Mouse (Mus musculus) adrenal gland (tissue): Measurements from ENCODE around the gene Fer.

Experiments
- intact Hi-C: fragments of 180-260 bp; cut with DNase I; formaldehyde crosslinking; loops from one replicate; pipeline ENCODE4 v1.15.1; 2025

Gene Fer

DNA sequence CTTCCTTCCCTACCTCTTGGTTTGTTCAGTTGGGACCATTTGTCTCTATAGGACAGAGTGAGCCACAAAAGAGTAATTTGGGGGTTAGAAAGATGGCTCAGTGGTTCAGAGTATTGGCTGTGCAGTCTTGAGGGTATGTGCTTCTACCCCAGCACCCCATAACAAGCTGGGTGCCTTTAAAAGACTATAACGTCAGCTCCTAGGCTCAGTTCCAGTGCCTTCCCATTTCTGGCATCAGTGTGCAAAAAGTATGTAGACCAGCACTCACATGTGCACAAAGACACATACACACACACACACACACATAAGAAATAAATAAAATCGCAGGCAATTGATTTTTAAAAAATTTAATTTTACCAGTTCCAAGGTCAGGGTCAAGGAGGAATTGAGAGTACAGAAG is 222.6 kb downstream of the Fer start:
- intact Hi-C loops = no loop called here

DNA sequence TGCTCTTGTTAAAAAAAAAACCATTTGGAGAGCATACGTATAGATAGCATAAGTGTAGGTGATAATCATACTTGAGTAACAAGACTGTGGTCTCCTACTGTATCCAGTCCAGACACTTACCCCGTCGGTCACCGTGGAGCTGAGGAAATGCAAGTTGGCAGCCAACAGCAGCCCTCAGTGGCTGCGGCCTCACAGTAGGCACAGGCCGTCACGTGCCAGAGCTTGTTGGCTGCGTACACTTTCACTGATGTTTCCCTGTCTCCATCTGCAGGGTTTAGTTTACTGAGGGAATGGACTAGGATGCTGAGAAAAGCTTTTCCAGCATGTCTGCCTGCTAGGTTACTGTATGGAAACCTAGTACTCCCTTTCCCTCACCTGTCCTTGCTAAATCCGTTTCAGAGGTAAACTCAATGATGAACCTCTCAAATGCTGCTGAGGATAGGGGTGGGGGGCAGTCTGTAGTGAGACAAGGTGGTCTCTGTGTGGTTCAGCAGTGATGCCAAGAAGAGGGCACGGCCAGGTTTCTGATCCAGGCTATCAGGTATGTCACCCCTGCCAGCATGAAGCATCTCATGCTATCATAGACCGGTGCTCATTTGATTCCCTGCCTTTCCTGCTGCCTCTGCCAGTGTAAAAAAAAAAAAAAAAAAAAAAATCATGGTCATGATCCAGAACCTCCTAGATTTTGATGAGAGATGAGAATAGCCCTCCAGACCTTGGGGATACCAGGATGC is 224.2 kb downstream of the Fer start:
- intact Hi-C loops = no loop called here

DNA sequence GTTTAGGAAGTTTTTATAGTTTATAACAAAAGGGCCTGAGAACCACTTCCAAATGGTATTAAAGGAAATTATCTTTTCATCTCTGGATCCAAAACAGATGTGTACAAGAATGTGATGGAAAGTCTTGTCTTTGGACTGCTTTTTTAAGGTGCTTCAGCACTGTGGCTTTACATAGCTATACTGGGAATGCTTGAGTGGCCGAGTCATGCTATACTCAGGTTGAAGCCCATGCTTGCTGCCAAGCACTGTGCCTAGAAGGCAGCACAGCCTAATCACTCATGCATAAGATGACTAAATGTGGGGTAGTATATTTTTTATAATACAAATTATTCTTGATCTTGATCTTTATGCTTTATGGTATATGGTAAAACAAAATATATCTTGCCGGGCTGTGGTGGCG is 225.0 kb downstream of the Fer start:
- intact Hi-C loops = no loop called here

DNA sequence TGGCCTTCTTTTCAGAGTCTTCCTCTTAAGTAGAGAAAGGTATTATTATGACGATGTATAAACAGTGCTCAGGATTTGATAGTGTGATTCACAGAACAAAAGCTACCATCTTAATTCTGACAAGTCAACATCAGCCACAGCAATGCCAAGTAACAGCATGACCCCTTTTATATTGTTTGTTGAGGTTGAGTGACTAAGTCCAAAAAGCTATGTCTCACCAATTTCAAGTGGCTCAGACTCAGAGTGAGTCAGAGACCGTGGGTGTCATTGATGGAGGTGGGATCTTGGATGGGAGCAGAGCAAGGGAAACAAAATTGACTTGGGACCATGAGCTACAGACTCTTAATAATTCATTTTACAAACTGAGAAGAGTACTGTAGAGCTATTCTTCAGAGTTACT is 230.9 kb downstream of the Fer start:
- intact Hi-C loops = no loop called here

DNA sequence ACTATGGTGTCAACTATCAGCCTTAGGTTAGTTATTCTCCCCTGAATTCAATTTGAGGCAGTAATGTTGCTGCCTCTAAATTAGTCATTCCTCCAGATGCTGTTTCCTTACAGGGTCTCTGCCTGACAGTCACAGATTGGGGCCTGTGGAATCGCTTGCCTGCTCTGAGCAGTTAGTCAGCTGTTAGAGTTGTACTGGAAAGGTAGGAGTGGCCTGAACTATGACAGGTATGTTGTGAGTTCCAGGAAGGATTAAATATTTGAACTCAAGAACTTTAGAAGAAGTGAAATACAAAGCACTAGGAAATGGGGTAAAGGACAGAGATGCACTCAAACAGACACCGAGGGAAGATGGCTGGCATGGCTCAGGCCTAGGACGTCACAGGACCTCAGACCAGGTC is 233.9 kb downstream of the Fer start:
- intact Hi-C loops = no loop called here

DNA sequence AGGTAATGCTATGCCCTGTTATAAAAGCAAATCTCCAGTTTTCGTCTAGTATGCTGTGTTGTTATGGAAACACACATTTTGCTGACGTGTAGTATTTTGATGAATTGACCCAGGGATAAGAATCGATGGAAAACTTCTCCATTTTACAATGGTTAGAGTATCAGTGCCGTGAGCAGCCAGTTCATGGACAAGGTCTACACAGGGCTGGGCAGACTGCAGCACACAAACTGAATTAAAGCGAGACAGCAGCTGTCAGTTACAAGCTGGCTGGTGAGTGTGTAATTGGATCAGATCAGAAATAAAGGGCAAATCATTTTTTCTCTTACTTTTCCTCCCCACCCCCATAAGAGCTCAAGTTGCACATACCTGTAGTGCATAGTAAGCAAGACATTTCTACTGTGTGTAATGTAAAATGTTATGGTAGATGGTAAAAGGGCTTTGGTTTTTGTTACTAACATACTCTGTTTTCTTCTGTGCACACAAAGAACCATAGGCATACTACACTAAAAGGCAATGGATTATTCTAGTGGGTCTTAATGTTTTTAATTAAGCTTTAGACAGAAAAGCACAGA is 235.0 kb downstream of the Fer start:
- intact Hi-C loops = no loop called here

DNA sequence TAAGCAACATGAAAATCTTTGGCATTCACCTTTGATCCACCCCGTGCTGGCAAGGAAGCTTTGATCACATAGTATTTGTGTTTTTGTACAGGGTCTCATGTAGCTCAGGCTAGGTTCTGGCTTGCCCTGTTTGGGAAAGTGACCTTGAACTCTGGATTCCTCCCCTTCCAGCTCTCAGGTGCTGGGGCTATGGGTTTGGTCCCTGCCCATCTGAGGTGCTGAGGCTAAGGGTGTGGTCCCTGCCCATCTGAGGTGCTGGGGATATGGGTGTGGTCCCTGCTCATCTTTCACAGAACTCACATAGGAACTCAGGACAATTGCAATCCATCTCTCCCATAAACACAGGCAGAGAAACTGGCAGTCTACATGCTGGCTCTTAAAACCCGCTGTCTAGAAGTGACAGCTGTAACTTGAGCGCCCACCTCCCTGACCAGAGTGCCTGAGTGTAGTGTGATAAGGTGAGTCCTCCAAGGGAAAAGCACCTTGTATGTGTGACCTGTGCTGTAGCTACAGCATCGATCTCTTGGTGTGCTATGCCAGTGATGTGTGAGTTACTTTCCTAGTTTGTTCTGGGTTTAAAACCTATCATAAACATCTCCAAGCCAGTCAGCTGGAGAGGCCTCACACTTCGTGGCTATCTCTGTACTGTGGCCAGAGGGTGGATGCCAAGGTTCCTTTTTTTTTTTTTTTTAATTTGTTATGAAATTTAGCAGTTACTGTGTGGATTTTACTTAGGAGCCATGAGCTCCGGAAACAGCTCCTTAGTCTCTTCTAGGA is 236.7 kb downstream of the Fer start:
- intact Hi-C loops = no loop called here

DNA sequence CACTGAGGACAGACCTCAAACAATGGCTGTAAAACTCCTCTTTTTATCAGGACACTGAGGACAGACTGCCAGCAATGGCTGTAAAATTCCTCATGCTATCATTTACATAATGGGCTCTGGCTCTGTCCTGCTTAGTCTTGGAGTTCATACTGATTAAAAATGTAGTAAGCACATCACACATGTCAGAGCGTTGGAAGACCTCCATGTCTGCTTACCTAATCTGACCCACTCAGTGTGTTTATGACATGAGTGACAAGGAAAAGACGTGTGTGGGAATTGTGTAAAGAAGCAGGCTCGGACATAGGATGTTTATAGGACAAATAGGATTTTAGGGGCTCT is 237.3 kb downstream of the Fer start:
- intact Hi-C loops = no loop called here

DNA sequence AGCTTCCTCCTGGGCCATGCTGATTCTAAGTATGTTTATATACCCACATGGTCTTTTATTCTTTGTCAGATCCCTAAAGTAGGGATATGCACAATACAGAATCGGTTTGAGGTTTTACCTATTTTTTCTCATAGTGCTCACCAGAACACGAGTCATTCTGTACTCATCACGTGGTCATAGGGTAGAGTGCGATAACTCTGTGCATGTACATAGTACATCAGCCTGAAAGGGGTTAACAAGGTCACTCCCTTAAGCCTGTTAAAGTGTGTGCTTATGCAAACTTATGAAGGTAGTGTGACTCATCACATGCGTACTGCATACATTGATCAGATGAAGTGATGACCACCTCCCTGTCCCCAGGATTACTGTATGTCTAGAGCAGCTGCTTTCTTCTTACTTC is 245.9 kb downstream of the Fer start:
- intact Hi-C loops = no loop called here

DNA sequence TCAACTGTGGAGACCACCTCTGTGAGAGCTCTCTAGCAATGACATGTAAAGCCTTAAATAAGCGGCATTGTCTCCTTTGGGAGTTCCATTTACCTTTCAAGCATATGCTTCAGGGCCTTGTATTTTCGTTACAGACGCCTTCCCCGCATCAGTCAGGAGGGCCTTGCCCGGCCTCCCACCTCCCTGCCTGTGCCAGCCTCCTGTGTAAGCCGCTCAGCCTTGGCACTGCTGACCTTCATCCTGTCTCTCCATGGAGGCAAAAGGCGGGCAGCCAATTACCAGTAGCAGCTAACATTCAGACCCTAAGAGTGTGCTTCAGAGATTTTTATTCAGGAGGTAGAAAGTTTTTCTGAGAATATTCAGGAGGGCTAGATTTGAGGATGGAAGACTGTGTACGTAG is 247.0 kb downstream of the Fer start:
- intact Hi-C loops = no loop called here

DNA sequence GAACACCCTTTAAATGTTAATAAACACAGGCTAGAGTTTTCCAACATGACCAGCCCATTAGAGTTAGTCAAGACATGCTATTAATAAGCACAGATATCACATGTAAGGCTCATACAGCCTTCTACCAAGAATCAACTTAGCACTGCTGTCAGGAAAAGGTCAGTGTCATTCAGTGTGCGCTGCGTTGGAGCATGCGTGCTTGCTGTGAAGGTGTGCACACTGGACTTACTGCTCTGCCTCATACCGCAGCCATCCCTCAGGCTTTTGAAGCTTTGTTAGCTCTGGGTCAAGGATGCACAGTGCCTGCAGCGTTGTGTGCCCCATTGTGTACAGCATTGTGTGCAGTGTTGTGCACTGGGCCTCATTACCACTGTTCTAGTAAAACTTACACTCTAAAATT is 250.8 kb downstream of the Fer start:
- intact Hi-C loops = no loop called here

DNA sequence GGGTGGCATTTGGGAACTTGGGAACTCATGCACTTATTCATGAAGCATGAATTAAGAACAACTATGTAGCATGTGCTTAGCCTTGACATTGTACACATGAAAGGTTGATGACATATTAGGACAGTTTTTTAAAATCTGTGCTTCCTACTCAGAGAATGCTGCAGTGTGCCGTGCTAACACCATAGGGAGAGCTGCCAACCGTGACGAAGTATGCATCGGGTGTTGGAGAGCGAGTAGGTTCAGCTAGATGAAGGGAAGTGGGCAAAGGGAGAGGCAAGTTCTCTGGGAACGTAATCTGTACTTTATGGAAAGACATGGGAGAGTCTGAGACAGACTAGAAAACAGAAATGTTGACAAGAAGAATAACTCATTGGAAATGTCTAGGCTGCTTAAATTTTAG is 253.9 kb downstream of the Fer start:
- intact Hi-C loops = no loop called here

DNA sequence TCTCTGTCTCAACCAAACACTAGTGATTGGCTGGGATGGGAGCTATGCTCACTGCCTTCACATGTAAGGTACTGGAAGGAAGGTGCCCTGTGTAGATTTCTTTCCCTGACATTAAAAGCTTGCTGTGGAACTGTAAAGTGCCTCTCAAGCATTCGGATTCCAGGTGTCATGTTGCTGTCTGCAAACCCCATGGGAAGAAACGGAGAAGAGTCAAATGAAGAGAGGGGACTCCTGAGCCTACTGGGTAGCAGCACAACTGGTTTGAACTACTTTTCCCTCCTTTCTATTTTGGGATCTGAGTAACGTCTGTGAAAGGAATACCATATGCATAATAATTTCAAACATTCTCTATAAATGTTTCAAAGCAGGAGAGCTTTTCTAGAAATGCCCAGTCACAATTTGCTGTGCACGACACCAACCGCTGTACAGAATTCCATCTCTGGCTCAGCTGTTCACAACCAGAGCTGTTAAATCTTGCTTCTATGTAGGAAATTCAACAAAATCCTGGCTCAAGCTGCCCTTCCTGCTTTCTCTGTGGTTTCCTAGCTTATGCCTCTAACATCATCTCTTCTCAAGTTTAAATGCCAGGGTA is 256.9 kb downstream of the Fer start:
- intact Hi-C loops = no loop called here

DNA sequence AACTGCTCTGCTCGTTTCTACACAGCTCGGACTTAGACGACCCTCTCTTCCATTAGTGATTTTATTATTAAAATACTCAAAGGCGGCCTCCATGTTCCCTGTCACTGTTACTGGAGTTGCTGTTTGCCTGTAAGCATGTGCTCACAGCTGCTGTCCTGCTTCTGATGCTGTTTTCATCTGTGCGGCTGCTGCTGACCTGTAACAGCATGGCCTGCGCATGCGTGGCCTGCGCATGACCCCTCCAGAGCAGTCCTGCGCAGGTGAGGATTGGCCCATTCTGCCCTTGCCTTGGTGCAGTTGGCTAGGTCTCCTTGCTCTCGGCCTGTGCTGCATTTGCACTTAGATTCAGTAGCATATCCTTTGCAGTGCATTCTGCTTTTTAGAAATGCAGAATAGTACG is 259.7 kb downstream of the Fer start:
- intact Hi-C loops = no loop called here

DNA sequence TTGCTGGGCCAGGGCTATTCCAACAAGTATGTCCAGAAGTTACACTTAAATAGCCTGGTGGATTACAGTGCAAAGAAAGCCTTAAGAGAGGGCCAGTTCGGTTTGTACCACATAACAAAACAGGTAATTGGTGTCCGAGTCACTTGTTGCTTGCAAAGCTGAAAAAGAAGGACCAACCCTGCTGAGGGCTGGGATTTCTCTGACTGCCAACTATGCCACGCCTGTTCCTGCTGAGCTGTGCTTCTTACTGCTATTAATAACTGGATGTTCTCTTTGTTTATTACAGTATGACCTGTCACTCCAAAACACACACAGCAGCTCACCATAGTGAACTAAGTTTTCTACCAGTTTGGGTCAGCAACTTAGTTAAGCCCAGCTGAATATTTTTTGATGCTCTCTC is 260.9 kb downstream of the Fer start:
- intact Hi-C loops = no loop called here

DNA sequence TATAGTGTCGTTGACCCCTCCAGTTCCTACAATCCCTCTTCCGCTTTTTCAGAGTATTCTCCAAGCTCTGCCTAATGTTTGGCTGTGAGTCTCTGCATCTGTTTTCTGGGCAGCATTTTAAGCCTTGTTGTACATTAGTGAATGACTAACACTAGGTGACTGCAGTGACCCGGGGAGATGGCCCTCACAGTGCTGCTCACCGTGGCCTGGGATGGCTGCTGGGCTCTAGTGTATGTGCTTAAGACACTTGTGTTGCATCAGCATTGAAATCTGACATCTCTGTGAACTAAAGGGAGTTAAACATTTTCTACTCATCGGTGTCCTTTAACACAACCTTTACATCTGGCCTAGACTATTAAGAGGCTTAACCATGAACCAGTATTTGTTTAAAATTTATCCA is 264.0 kb downstream of the Fer start:
- intact Hi-C loops = no loop called here

DNA sequence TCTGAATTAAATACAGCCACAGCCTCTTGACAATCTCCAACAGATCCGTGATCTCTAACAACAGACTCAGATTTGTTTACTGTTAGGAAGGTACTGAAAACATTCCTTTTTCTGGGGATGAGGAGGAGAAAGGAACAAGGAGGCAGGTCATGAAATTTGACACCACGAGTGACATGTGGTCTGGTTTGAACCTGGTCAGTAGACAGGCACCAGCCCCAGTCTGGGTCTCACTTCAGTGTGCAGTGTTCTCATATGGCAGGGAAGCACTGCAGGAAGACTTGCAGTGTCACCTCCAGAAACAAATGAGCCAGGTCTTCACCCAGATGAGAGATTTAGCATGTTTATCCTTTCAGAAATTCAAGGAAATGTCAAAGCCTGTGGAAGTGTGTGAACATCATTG is 266.9 kb downstream of the Fer start:
- intact Hi-C loops = no loop called here

DNA sequence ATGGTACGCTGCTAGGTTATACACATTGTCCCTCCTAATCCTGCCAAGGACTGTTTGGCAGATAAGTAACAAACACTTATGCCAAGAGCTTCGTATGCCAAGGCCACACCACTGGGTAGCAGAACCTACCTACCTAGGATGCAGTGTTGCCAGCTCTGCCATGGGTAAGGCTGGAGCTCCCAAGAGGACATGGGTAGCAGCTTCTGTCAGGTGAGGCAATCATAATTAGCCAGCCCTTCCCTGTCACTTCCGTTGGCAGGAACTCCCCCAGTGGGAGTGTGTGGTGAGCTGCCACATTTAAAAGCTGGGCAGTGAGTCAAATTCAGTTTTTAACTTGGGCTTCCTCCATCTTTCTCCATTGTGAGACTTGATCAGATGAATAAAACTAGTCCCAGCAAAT is 267.5 kb downstream of the Fer start:
- intact Hi-C loops = no loop called here

DNA sequence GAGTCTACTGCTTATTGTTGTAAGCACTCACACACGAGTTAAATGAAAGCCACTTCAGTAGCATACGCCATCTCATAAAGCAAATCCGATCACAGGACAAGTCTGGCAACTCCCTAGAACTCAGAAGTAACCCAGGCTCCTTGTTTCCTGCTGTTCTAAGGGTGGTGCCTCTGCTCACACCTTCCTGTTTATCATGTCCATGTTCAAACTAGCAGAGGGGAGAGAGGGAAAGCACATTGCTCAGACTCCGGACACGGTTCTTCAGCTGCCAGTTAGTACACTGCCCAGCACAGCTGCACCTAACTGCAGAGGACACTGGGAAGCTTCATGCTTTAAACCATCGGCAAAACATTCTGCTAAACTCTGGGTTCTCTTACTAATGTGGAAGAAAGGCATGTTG is 269.3 kb downstream of the Fer start:
- intact Hi-C loops = no loop called here

DNA sequence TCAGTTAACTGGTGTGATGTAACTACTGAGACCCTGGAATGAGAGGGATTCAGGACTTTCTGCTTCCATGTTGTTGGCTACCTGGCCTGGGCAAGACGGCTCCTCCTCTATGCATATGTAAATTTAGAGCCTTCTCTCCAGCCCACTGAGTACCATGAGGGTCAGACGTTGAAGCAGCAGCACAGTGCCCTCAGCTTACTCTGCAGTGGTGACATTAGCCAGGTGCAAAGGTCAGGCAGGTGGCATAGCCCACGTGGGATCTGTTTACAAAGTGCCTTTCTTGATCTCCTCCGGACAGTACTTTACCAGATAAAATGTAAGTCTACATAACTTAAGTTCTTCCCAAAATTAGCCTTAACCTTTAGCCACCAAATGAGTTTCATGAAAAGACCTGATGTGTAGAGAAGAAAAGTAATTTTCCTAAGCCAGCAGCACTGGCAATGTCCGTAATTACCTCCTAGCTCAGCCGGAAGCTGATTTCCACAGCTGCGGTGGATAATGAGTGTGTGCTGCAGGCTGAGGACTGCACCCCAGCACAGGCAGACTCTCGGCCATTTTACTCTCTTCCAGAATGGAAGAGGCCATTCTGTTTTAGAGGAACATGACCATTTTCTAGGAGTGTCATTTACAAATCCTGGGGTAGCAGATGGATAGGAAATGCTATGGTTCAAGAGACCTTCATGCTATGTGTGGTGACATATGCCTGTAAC is 273.2 kb downstream of the Fer start:
- intact Hi-C loops = no loop called here

DNA sequence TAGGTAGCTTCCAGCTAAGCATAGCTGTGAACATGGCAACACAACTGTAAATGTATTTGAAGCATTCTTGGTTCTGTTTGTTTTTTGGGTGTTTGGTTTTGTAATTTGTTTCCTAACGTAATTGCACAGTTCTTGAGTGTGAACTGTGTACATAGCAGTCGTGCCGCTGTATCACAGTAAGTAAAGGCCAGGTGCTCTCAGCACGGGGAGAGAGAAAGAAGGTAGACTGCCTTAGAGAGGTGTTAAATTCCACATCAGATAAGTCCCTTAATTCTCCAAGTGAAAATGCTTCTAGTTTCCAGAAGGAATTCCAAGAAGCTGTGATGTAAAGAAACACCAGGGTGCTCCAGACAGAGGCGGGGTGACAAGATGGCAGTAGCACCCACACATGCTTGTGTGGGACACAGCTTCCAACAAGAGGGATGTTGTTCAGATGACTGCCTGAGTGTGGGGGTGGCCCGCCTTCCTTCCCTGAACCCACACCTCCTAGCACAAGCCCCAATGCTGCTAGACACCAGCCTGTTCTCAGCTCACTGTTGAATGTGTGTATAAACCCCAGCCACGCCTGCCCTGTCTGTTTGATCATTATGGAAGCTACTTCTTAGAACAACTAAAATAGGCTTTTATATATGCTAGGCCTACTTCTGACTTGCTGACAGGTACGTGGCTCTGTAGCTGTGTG is 275.3 kb downstream of the Fer start:
- intact Hi-C loops = no loop called here
